8 mouse cellular contexts compared by ENCODE assay signal in genomic region chr9:66834318-66835096, GRCm38 (mm10). TPM values are rescaled to one million over a fixed set of nuclear protein-coding genes. Genes with fewer than 3 reads are reported as not detected.
DNase-seq lines count a peak whose midpoint lies in the region; ATAC-seq lines count a peak whose summit lies in the region.

Aph1c (minus strand) TSS chr9:66834726.

- peak within 1 kb of the TSS; percentile 99 for H3K4me2 ChIP-seq in heart, embryonic 14.5 days (ENCODE audit: low read length)
- H3K4me2 ChIP-seq in liver, embryonic 13.5 days = peak within 1 kb of the TSS; percentile 89
- H3K4me2 ChIP-seq in stomach, embryonic 16.5 days (ENCODE audit: low read depth, low read length) = peak within 1 kb of the TSS; percentile 100

- peak; percentile 99 for ATAC-seq in CD4-positive, CD25-positive, alpha-beta regulatory T cell, adult 4 months
- peak; percentile 99 for ATAC-seq in heart, embryonic 14.5 days (ENCODE audit: insufficient number of reproducible peaks, insufficient read depth, low FRiP score, low read depth)
- peak; percentile 98 for ATAC-seq in liver, embryonic 13.5 days (ENCODE audit: low read depth)
- ATAC-seq in stomach, embryonic 16.5 days (ENCODE audit: insufficient read depth, low FRiP score) = peak; percentile 100

- H3K9ac ChIP-seq in heart, embryonic 14.5 days (ENCODE audit: low read length) = peak within 1 kb of the TSS; percentile 65
- peak within 1 kb of the TSS; percentile 63 for H3K9ac ChIP-seq in liver, embryonic 13.5 days
- H3K9ac ChIP-seq in stomach, embryonic 16.5 days (ENCODE audit: low read length) = peak within 1 kb of the TSS; percentile 73

- no peaks in the 10 kb centered on the region for H3K27me3 ChIP-seq in heart, embryonic 14.5 days (ENCODE audit: control insufficient read depth, insufficient read depth, low read length)
- H3K27me3 ChIP-seq in liver, embryonic 13.5 days = 0 out of 2 replicates have a peak, but pooled peaks cover 7% of the 10 kb centered on the region
- no peaks in the 10 kb centered on the region for H3K27me3 ChIP-seq in stomach, embryonic 16.5 days (ENCODE audit: control insufficient read depth, insufficient read depth, low read length)

- no peaks in the 10 kb centered on the region for H3K36me3 ChIP-seq in heart, embryonic 14.5 days (ENCODE audit: control insufficient read depth, insufficient read depth, low read length)
- no peaks in the 10 kb centered on the region for H3K36me3 ChIP-seq in liver, embryonic 13.5 days
- H3K36me3 ChIP-seq in stomach, embryonic 16.5 days (ENCODE audit: control insufficient read depth, insufficient read depth, low read length) = no peaks in the 10 kb centered on the region

- no peak within 1 kb of the TSS for H3K27ac ChIP-seq in heart, embryonic 14.5 days (replicated peaks in 1 of 2; ENCODE audit: control insufficient read depth in 1 of 2, insufficient read depth in 1 of 2, low read depth in 2 of 2, low read length in 2 of 2)
- H3K27ac ChIP-seq in liver, embryonic 13.5 days = peak within 1 kb of the TSS; percentile 9; the same call in 1 of the 2 replicates
- no peak within 1 kb of the TSS for H3K27ac ChIP-seq in stomach, embryonic 16.5 days (ENCODE audit: low read length)

- peaks cover 5 to 11% of the 10 kb centered on the region in 2 experiments; a peak in 3 of 4 replicates for H3K4me1 ChIP-seq in heart, embryonic 14.5 days (ENCODE audit: control insufficient read depth in 2 of 2, insufficient read depth in 2 of 2, low read length in 2 of 2)
- peaks cover 23% of the 10 kb centered on the region for H3K4me1 ChIP-seq in liver, embryonic 13.5 days (replicated peaks)
- 0 out of 2 replicates have a peak, but pooled peaks cover 6% of the 10 kb centered on the region for H3K4me1 ChIP-seq in stomach, embryonic 16.5 days (ENCODE audit: control insufficient read depth, insufficient read depth, low read length)

- H3K4me3 ChIP-seq in heart, embryonic 14.5 days (ENCODE audit: control insufficient read depth in 1 of 2, insufficient read depth in 1 of 2, low read depth in 1 of 2, low read length in 2 of 2) = peak within 1 kb of the TSS; percentile 56 to 79
- peak within 1 kb of the TSS; percentile 63 for H3K4me3 ChIP-seq in liver, embryonic 13.5 days (replicated peaks)
- peak within 1 kb of the TSS; percentile 77 for H3K4me3 ChIP-seq in stomach, embryonic 16.5 days (replicated peaks; ENCODE audit: low read length)

- H3K9me3 ChIP-seq in heart, embryonic 14.5 days (ENCODE audit: control insufficient read depth, low read length) = no peaks in the 10 kb centered on the region
- H3K9me3 ChIP-seq in liver, embryonic 13.5 days (replicated peaks) = no peaks in the 10 kb centered on the region
- H3K9me3 ChIP-seq in stomach, embryonic 16.5 days (replicated peaks; ENCODE audit: control insufficient read depth, low read length) = no peaks in the 10 kb centered on the region

- DNase-seq in c-Kit-negative CD71-positive TER-119-positive erythroid progenitor cells, embryonic 14.5 days (ENCODE audit: low read depth, low spot score) = peak; percentile 99
- peak; percentile 95 for DNase-seq in fibroblast of lung, adult 2 months (ENCODE audit: low read depth)
- DNase-seq in kidney, postnatal 14 days = peak; percentile 100
- DNase-seq in liver, embryonic 13.5 days = peak; percentile 100
- DNase-seq in neural tube, embryonic 10.5 days (ENCODE audit: extremely low spot score, low spot score) = peak; percentile 96

- under 1% methylated on average over 58 of the region's 58 CpGs for whole genome bisulfite sequencing in heart, embryonic 14.5 days
- WGBS in liver, embryonic 13.5 days (ENCODE audit: insufficient replicate concordance) = 2% methylated on average over 58 of the region's 58 CpGs
- under 1% methylated on average over 58 of the region's 58 CpGs for WGBS in stomach, embryonic 16.5 days

RNA-seq across cellular contexts. Expression of gene Aph1c, which starts in this region (rescaled TPM):
- polyA plus RNA-seq in CD4-positive, CD25-positive, alpha-beta regulatory T cell, adult 4 months (2017; shearing (Covaris generic)) = under 1 TPM; 0.38 to 0.44 TPM
- polyA plus RNA-seq in heart, embryonic 14.5 days (2014; fragmentation: Nextera tagmentation; extraction: Ambion mirVana) = 2.1 and 4.5 TPM in 2 replicates
- 1.1 and 1.2 TPM in 2 replicates for polyA plus RNA-seq in liver, embryonic 13.5 days (2015; fragmentation: Nextera tagmentation; extraction: Ambion mirVana)
- polyA plus RNA-seq in stomach, embryonic 16.5 days (2015; fragmentation: Nextera tagmentation; extraction: Ambion mirVana) = 4.0 and 5.2 TPM in 2 replicates

Comparison
In these comparisons a context has a peak if more than half of its experiments do, and no peak if none do; other contexts are left out.
1. Peak in ATAC-seq in CD4-positive, CD25-positive, alpha-beta regulatory T cell, adult 4 months; RNA of the gene not detected or under 1 TPM.